Mouse (Mus musculus) forebrain, embryonic 13.5 days (tissue): ENCODE data around the gene Kirrel. TPM values are rescaled to one million over a fixed set of nuclear protein-coding genes. Genes with fewer than 3 reads are reported as not detected.

ENCODE experiments used
- ATAC-seq: fragments of 200-750 bp; cut with Nextera tagmentation; 2 replicates; pipeline ENCODE4 v1.8.0; 2017
- H3K27ac ChIP-seq: fragments of 300-500 bp; sonication (generic); 2 replicates; pipeline ENCODE4 v1.5.1; 2015; ENCODE audit warnings: inconsistent platforms, mild to moderate bottlenecking, moderate library complexity
- H3K27me3 ChIP-seq: fragments of 300-500 bp; sonication (generic); 2 replicates; pipeline ENCODE4 v1.6.1; 2015; ENCODE audit warnings: mild to moderate bottlenecking, inconsistent platforms
- H3K36me3 ChIP-seq: fragments of 300-500 bp; sonication (generic); 2 replicates; pipeline ENCODE4 v1.6.1; 2015; ENCODE audit warnings: mild to moderate bottlenecking, inconsistent platforms; ENCODE audit not compliant: poor library complexity, severe bottlenecking
- H3K4me1 ChIP-seq: fragments of 300-500 bp; sonication (generic); 2 replicates; pipeline ENCODE4 v1.6.1; 2015; ENCODE audit warnings: inconsistent platforms
- H3K4me2 ChIP-seq: fragments of 300-500 bp; sonication (generic); 2 replicates; pipeline ENCODE4 v1.6.1; 2015; ENCODE audit warnings: inconsistent platforms, mild to moderate bottlenecking, moderate library complexity
- H3K4me3 ChIP-seq: fragments of 300-500 bp; sonication (generic); 2 replicates; pipeline ENCODE4 v1.5.1; 2015; ENCODE audit warnings: mild to moderate bottlenecking, inconsistent platforms
- H3K9ac ChIP-seq: fragments of 300-500 bp; sonication (generic); 2 replicates; pipeline ENCODE4 v1.6.1; 2015; ENCODE audit warnings: mild to moderate bottlenecking, inconsistent platforms
- H3K9me3 ChIP-seq: fragments of 300-500 bp; sonication (generic); replicated peaks from 2 replicates; pipeline ENCODE4 v1.6.1; 2016; ENCODE audit warnings: inconsistent platforms
- WGBS: fragments of 180-500 bp; shearing (Covaris S2); methylation state at CpG from one replicate; pipeline ENCODE4 v1.1.7; 2015; 5-methylcytosine and 5-hydroxymethylcytosine counted together
- polyA plus RNA-seq: library from polyadenylated mRNA; unstranded; fragments of >200 nt; fragmentation: Nextera tagmentation; extraction: Ambion mirVana; gene quantifications from 2 replicates; pipeline ENCODE4 v1.2.1, GENCODE M21; 2015

Gene Kirrel
- polyA plus RNA-seq, 1 experiment from 2014 or later, result 5.8 TPM

- WGBS, result 85% methylated on average over 1 of the region's 1 CpGs
- Histone ChIP-seq H3K9me3 (no peaks in the 10 kb centered on the region), H3K4me2 (no peak overlapping the region)
Observed at GRCm38 (mm10) chr3:87053939-87054338, 120.6 kb downstream of the Kirrel start.

GRCm38 (mm10) chr3:87047801-87048200, 126.7 kb downstream of the Kirrel start:
- no peaks in the 10 kb centered on the region for H3K27me3 ChIP-seq
- H3K36me3 ChIP-seq, result no peaks in the 10 kb centered on the region
- H3K4me3 ChIP-seq, result no peak overlapping the region
- H3K4me1 ChIP-seq, result no peaks in the 10 kb centered on the region
- no peak overlapping the region for H3K27ac ChIP-seq
- H3K4me2 ChIP-seq, result no peak overlapping the region
- no peak overlapping the region for H3K9ac ChIP-seq
- no peaks in the 10 kb centered on the region for H3K9me3 ChIP-seq
- no peak for ATAC-seq
- 84% methylated on average over 5 of the region's 5 CpGs for WGBS

More at GRCm38 (mm10) chr3:87053939-87054338, 120.6 kb downstream of the Kirrel start:
- Histone ChIP-seq H3K9ac (no peak overlapping the region), H3K4me3 (no peak overlapping the region), H3K4me1 (no peaks in the 10 kb centered on the region), H3K36me3 (no peaks in the 10 kb centered on the region), H3K27me3 (no peaks in the 10 kb centered on the region), H3K27ac (no peak overlapping the region)
- ATAC-seq, result no peak

- H3K4me3 ChIP-seq, result no peak overlapping the region
- no peak overlapping the region for H3K4me2 ChIP-seq
- H3K27me3 ChIP-seq, result no peaks in the 10 kb centered on the region
- H3K9me3 ChIP-seq, result no peaks in the 10 kb centered on the region
- H3K36me3 ChIP-seq, result no peaks in the 10 kb centered on the region
- no peak overlapping the region for H3K27ac ChIP-seq
- H3K9ac ChIP-seq, result no peak overlapping the region
- 86% methylated on average over 2 of the region's 2 CpGs for WGBS
- no peaks in the 10 kb centered on the region for H3K4me1 ChIP-seq
- no peak for ATAC-seq
Observed at GRCm38 (mm10) chr3:87041733-87042132, 132.8 kb downstream of the Kirrel start.

- Histone ChIP-seq H3K36me3 (no peaks in the 10 kb centered on the region), H3K27ac (no peak overlapping the region), H3K4me3 (no peak overlapping the region), H3K27me3 (no peaks in the 10 kb centered on the region), H3K9me3 (no peaks in the 10 kb centered on the region), H3K4me2 (no peak overlapping the region), H3K4me1 (no peaks in the 10 kb centered on the region), H3K9ac (no peak overlapping the region)
- no peak for ATAC-seq
- WGBS, result 91% methylated on average over 6 of the region's 6 CpGs
Observed at GRCm38 (mm10) chr3:87038500-87038899, 136.0 kb downstream of the Kirrel start.

- no peak overlapping the region for H3K4me3 ChIP-seq
- H3K27ac ChIP-seq, result no peak overlapping the region
- H3K36me3 ChIP-seq, result no peaks in the 10 kb centered on the region
- H3K27me3 ChIP-seq, result 0 out of 2 replicates have a peak, but pooled peaks cover 4% of the 10 kb centered on the region
- no peaks in the 10 kb centered on the region for H3K4me1 ChIP-seq
- no peak overlapping the region for H3K9ac ChIP-seq
- ATAC-seq, result no peak
- 89% methylated on average over 4 of the region's 4 CpGs for WGBS
- H3K4me2 ChIP-seq, result no peak overlapping the region
- H3K9me3 ChIP-seq, result no peaks in the 10 kb centered on the region
Observed at GRCm38 (mm10) chr3:87034061-87034460, 140.5 kb downstream of the Kirrel start.

- H3K4me3 ChIP-seq, result no peak overlapping the region
- H3K27me3 ChIP-seq, result 0 out of 2 replicates have a peak, but pooled peaks cover 4% of the 10 kb centered on the region
- H3K4me1 ChIP-seq, result no peaks in the 10 kb centered on the region
- ATAC-seq, result peak; percentile 55; the same call in 1 of the 2 replicates
- 24% methylated on average over 8 of the region's 8 CpGs for WGBS
- no peaks in the 10 kb centered on the region for H3K36me3 ChIP-seq
- H3K27ac ChIP-seq, result no peak overlapping the region
- no peak overlapping the region for H3K4me2 ChIP-seq
- H3K9ac ChIP-seq, result no peak overlapping the region
- no peaks in the 10 kb centered on the region for H3K9me3 ChIP-seq
Observed at GRCm38 (mm10) chr3:87033357-87033756, 141.2 kb downstream of the Kirrel start.

GRCm38 (mm10) chr3:87030855-87031254, 143.7 kb downstream of the Kirrel start:
- H3K4me2 ChIP-seq, result no peak overlapping the region
- no peak overlapping the region for H3K4me3 ChIP-seq
- peak; percentile 69; the same call in 1 of the 2 replicates for ATAC-seq
- no peak overlapping the region for H3K9ac ChIP-seq
- H3K36me3 ChIP-seq, result no peaks in the 10 kb centered on the region
- no peak overlapping the region for H3K27ac ChIP-seq
- H3K4me1 ChIP-seq, result no peaks in the 10 kb centered on the region
- WGBS, result 25% methylated on average over 6 of the region's 6 CpGs
- H3K9me3 ChIP-seq, result no peaks in the 10 kb centered on the region
- 0 out of 2 replicates have a peak, but pooled peaks cover 4% of the 10 kb centered on the region for H3K27me3 ChIP-seq

Other genes with a start within 250 kb of the Kirrel start
- 75.5 and 86.9 TPM in 2 replicates for gene Cd1d1, start 175.3 kb downstream of the Kirrel start, polyA plus RNA-seq
- gene Fcrls, start 89.0 kb upstream of the Kirrel start, polyA plus RNA-seq, result 5.1 and 5.9 TPM in 2 replicates
- gene Cd5l, start 183.1 kb upstream of the Kirrel start, polyA plus RNA-seq, result 0.16 TPM in 1 of 2 replicates, not detected in the other
- gene Fcrl1, start 201.6 kb upstream of the Kirrel start, polyA plus RNA-seq, result not detected in 2 replicates